Mouse (Mus musculus) forebrain, embryonic 11.5 days (tissue): ENCODE results near the gene Nfam1. TPM values are rescaled to one million over a fixed set of nuclear protein-coding genes. Genes with fewer than 3 reads are reported as not detected.

ENCODE experiments used
- ATAC-seq: fragments of 200-750 bp; cut with Nextera tagmentation; replicated peaks from 2 replicates; pipeline ENCODE4 v1.8.0; 2017; ENCODE audit warnings: moderate TSS enrichment; ENCODE audit not compliant: low FRiP score
- DNase-seq: peaks from one replicate; pipeline ENCODE4 v3.0.0-alpha.2; 2017; ENCODE audit warnings: low spot score
- H3K27ac ChIP-seq: fragments of 300-500 bp; sonication (generic); 2 replicates; pipeline ENCODE4 v1.5.1; 2014; ENCODE audit warnings: low read depth, low read length
- H3K27me3 ChIP-seq: fragments of 300-500 bp; sonication (generic); 2 replicates; pipeline ENCODE4 v1.6.1; 2014; ENCODE audit warnings: mild to moderate bottlenecking, low read length, mixed read lengths; ENCODE audit not compliant: control insufficient read depth, insufficient read depth
- H3K36me3 ChIP-seq: fragments of 300-500 bp; sonication (generic); 2 replicates; pipeline ENCODE4 v1.6.1; 2014; ENCODE audit warnings: mild to moderate bottlenecking, low read length, moderate library complexity, mixed read lengths; ENCODE audit not compliant: control insufficient read depth, insufficient read depth
- H3K4me1 ChIP-seq: fragments of 300-500 bp; sonication (generic); replicated peaks from 2 replicates; pipeline ENCODE4 v1.6.1; 2014; ENCODE audit warnings: low read length, mixed read lengths; ENCODE audit not compliant: control insufficient read depth, insufficient read depth
- H3K4me2 ChIP-seq: fragments of 300-500 bp; sonication (generic); 2 replicates; pipeline ENCODE4 v1.6.1; 2014; ENCODE audit warnings: low read depth, mild to moderate bottlenecking, low read length, moderate library complexity, mixed read lengths; ENCODE audit not compliant: severe bottlenecking
- H3K4me3 ChIP-seq: fragments of 300-500 bp; sonication (generic); 2 replicates; pipeline ENCODE4 v1.5.1; 2014; ENCODE audit warnings: low read depth, low read length
- H3K9ac ChIP-seq: fragments of 300-500 bp; sonication (generic); 2 replicates; pipeline ENCODE4 v1.6.1; 2014; ENCODE audit warnings: low read length
- H3K9me3 ChIP-seq: fragments of 300-500 bp; sonication (generic); 2 replicates; pipeline ENCODE4 v1.6.1; 2016; ENCODE audit warnings: low read length, mixed read lengths; ENCODE audit not compliant: control insufficient read depth
- WGBS: fragments of 180-500 bp; shearing (Covaris S2); extraction: QIAGEN DNeasy Blood & Tissue Kit; methylation state at CpG from one replicate; pipeline ENCODE4 v1.1.7; 2014; 5-methylcytosine and 5-hydroxymethylcytosine counted together
- polyA plus RNA-seq: library from polyadenylated mRNA; unstranded; fragments of >200 nt; fragmentation: Nextera tagmentation; extraction: Ambion mirVana; gene quantifications from 2 replicates; pipeline ENCODE4 v1.2.1, GENCODE M21; 2014

Gene Nfam1
- polyA plus RNA-seq, 1 experiment from 2014 or later, result 1.7 TPM

DNA sequence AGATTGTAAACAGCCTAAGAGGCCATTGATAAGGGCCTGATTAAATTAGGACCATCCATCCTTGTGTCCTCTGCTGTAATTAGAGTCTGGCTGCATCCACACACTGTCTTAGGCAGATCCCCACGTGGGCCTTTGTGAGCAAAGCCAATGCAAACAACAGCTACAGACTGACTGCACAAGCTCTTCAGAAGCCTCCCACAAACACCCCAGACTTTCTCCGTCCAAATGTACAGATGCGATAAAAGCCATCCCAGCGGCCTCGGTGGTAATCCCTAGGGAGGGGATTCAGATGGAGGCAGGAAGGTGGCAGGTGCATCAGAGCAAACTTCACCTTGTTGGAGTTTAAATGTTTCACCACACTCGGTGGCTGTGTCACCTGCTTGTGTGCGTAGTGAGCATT, 37.9 kb downstream of the Nfam1 start:
- H3K9me3 ChIP-seq, result no peaks in the 10 kb centered on the region
- H3K4me1 ChIP-seq, result peaks cover 7% of the 10 kb centered on the region; the same call in 1 of the 2 replicates
- ATAC-seq (no peak), DNase-seq (no peak)
- no peak overlapping the region for H3K4me3 ChIP-seq
- no peak overlapping the region for H3K4me2 ChIP-seq
- peaks cover 2% of the 10 kb centered on the region for H3K27me3 ChIP-seq
- H3K36me3 ChIP-seq, result no peaks in the 10 kb centered on the region
- H3K27ac ChIP-seq, result no peak overlapping the region
- H3K9ac ChIP-seq, result no peak overlapping the region
- 50% methylated on average over 7 of the region's 7 CpGs for WGBS

DNA sequence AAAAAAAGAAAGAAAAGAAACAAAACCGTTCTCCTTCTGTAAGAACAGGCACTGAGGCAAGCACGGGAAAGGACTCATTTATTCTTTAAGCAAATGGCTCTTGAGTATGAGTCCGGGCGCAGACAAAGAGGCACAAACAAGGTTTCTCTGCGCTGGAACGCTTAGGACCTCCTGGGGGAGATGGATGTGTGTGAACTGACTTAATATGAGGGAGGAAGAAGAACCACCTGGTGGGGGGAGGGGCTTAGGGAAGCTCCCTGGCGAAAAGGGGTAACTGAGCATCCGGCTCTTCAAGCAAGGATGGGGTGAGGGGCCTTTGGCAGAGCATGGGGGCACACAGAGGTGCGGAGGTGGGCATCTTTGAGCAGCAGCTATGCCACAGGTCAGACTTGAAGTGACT, 40.2 kb downstream of the Nfam1 start:
- Histone ChIP-seq H3K4me1 (peaks cover 23% of the 10 kb centered on the region), H3K4me2 (no peak overlapping the region), H3K9ac (no peak overlapping the region), H3K9me3 (no peaks in the 10 kb centered on the region), H3K36me3 (no peaks in the 10 kb centered on the region), H3K4me3 (no peak overlapping the region), H3K27ac (no peak overlapping the region), H3K27me3 (peaks cover 4% of the 10 kb centered on the region; the same call in 1 of the 2 replicates)
- DNase-seq (no peak), ATAC-seq (no peak)
- 51% methylated on average over 9 of the region's 9 CpGs for WGBS

DNA sequence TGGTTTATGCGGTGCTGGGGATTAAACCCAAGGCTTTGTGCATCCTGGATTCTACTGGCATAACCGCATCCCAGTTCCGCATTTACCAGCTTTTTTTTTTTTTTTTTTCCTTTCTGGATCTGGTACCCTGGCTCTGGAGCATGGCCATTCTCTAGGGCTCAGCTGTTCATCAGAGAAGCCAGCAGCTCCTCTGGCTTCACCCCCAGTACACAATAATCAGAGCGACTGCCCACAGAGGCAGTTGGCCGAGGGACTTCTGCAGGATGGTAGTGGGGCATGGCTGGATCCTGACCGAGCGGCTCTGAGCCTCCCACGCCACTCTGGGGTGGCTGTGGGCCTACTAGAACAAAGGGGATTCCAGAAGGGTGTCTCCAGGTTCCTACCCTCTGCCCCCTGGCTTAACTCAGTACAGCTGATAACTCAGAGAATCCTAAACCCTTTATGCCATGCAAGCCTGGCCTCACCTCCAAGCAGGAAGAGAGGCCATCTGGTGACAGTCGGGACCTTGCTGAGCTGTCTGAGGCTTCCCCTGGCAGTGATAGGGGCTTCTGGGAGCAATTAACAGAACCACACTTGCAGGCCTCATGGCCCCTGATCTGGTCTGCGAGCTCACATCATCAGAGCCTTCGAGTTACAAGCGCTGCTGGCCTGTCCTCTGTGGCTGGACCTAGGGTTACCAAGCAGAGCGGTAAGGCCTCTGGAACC, 40.9 kb downstream of the Nfam1 start:
- H3K4me2 ChIP-seq, result no peak overlapping the region
- no peak overlapping the region for H3K27ac ChIP-seq
- ATAC-seq (no peak), DNase-seq (no peak)
- no peak overlapping the region for H3K9ac ChIP-seq
- peaks cover 25% of the 10 kb centered on the region for H3K4me1 ChIP-seq
- H3K27me3 ChIP-seq, result peaks cover 4% of the 10 kb centered on the region; the same call in 1 of the 2 replicates
- no peaks in the 10 kb centered on the region for H3K9me3 ChIP-seq
- H3K4me3 ChIP-seq, result no peak overlapping the region
- 76% methylated on average over 13 of the region's 13 CpGs for WGBS
- H3K36me3 ChIP-seq, result no peaks in the 10 kb centered on the region

DNA sequence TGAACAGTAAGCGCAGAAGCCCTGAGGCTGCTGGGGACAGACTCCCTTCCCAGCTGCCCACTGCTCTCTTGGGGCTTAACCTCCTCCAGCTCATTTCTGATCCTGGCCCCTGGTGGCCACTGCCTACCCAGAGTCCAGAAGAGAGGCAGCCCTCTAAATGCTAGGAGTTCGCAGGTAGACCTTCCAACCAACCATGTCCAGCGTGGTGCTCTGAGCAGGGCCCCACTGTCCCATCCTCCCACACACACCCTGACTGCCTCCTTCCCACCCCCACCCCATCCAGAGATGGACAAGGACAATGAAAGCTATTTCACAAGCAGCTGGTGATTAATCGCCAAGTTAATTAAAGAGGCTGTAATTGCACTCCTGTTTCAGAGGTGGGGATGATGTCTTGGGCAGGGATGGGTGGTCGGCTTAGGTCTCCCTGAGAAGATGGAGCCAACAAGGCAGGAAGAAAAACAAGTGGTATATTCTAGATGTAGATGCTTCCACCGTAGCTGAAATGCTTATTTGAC, 43.9 kb downstream of the Nfam1 start:
- H3K36me3 ChIP-seq, result no peaks in the 10 kb centered on the region
- ATAC-seq, result no peak
- H3K4me2 ChIP-seq, result 0 out of 2 replicates have a peak overlapping the region, but pooled peaks have one; percentile 2
- DNase-seq, result no peak
- H3K9ac ChIP-seq, result no peak overlapping the region
- H3K27me3 ChIP-seq, result peaks cover 21% of the 10 kb centered on the region
- peak overlapping the region; percentile 43; the same call in 1 of the 2 replicates for H3K27ac ChIP-seq
- H3K4me3 ChIP-seq, result no peak overlapping the region
- H3K9me3 ChIP-seq, result no peaks in the 10 kb centered on the region
- 54% methylated on average over 6 of the region's 6 CpGs for WGBS
- H3K4me1 ChIP-seq, result peaks cover 33% of the 10 kb centered on the region

DNA sequence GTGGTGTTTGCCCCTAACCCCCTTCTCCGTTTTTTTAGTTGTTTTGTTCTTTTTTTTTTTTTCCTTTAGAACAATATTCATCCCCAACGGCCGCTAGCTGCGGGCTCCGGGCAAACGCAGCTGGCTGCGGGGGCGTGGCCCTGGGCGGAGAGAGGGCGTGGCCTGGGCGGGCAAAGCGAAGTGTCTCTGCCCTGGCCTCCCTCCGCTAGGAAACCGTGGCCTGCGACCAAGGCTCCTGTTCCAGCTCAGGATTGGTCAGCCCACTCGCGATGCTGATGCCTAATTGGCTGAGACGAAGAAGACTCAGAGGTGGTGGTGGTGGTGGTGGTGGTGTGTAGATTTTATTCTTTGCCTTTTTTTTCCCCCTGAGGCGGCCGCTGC, 45.4 kb downstream of the Nfam1 start, which contains the start of gene Tcf20:
TSS of gene Tcf20 (minus strand) at position 141 of the 381 bp plus-strand sequence.
- Histone ChIP-seq H3K9ac (peak within 1 kb of the TSS; percentile 55), H3K4me1 (peaks cover 44% of the 10 kb centered on the region), H3K36me3 (no peaks in the 10 kb centered on the region), H3K27me3 (peaks cover 21% of the 10 kb centered on the region), H3K4me3 (peak within 1 kb of the TSS; percentile 43), H3K9me3 (no peaks in the 10 kb centered on the region), H3K27ac (0 out of 2 replicates have a peak within 1 kb of the TSS, but pooled peaks have one; percentile 53), H3K4me2 (peak within 1 kb of the TSS; percentile 88)
- ATAC-seq (peak; percentile 84), DNase-seq (peak; percentile 96)
- 0% methylated on average over 20 of the region's 20 CpGs for WGBS

DNA sequence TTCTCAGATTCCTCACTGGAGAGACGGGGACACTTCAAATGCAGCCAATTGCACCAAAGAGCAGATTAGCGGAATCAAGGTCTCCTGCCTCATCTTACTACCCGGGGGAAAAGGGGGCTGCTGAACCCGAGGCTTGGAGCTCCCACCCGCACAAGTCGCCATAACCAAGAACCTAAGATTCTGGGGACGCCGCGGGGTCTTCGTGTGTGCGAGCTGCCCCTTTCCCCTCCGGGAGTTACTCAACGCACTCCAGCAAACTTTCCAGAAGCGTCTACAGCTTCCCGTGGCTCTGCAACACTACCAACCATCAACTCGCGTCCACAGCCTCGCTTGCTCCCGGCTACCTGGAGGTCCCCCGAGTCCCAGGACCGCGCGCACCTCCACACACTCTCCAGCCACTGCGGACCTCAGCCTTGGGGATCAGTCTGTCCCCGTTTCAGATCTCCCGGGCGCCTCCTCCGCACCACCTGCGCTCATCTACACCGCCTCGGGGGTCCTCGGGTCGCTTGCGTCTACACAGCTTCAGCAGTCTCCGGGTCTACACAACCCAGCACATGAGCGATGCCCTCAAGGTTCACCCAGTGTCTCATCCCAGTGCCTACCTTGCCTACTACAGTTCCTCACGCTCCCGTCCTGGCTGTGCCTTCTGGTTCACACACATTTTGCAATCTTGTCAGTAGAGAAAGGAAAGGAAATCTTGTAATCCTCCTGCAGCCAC, 45.9 kb downstream of the Nfam1 start:
- under 1% methylated on average over 38 of the region's 38 CpGs for WGBS
- peak; percentile 68 for DNase-seq
- Histone ChIP-seq H3K4me1 (peaks cover 47% of the 10 kb centered on the region), H3K36me3 (no peaks in the 10 kb centered on the region), H3K9ac (peak overlapping the region; percentile 55), H3K27me3 (peaks cover 21% of the 10 kb centered on the region), H3K27ac (no peak overlapping the region), H3K4me3 (peak overlapping the region; percentile 43), H3K4me2 (peak overlapping the region; percentile 88), H3K9me3 (no peaks in the 10 kb centered on the region)
- ATAC-seq, result peak; percentile 19; the same call in 1 of the 2 replicates

DNA sequence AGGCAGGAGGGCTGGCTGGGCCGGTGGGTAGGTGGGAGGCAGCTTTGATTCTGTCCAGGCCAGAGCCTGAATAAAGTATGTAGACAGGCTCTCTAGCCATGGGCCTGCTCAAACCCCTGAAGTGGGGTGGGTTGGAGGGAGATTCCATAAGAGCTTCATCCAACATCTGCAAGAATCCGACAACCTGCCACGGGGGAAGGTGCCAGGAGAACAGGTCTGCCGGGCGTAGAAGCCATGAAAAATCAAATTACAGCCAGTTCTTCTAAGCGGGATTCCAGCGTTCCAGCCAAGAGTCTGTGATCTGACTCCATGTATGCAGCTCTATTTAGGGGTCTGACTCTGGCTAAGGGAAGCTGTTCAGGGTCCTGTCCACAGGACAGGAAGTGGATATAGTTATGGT, 48.5 kb downstream of the Nfam1 start:
- Histone ChIP-seq H3K9me3 (no peaks in the 10 kb centered on the region; the same call in 1 of the 2 replicates), H3K4me3 (no peak overlapping the region), H3K4me1 (peaks cover 50% of the 10 kb centered on the region), H3K9ac (no peak overlapping the region), H3K27ac (peak overlapping the region; percentile 87; the same call in 1 of the 2 replicates), H3K27me3 (peaks cover 19% of the 10 kb centered on the region), H3K36me3 (no peaks in the 10 kb centered on the region), H3K4me2 (peak overlapping the region; percentile 19; the same call in 1 of the 2 replicates)
- 61% methylated on average over 7 of the region's 7 CpGs for WGBS
- DNase-seq (no peak), ATAC-seq (no peak)

DNA sequence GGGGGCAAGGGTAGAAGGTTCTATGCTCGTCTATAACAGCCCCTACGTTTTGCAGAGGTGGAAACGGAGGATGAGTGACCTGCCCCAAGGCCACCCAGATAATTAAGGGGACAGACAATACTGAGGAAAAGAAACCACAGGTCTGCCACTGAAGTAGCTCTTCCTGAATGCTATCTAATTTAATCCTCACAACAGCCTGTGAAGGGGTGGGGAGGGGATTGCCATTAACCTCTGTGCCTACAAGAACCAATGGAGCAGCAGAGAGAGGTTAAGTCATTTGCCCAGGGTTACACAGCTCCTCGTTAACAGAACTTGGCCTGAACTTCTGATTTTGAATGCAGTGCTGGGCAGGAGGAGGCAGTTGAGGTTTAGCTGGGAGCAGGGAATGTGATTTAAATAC, 49.0 kb downstream of the Nfam1 start:
- Histone ChIP-seq H3K4me1 (peaks cover 46% of the 10 kb centered on the region), H3K27ac (peak overlapping the region; percentile 87), H3K27me3 (peaks cover 17% of the 10 kb centered on the region), H3K36me3 (no peaks in the 10 kb centered on the region), H3K4me2 (peak overlapping the region; percentile 30; the same call in 1 of the 2 replicates), H3K9me3 (no peaks in the 10 kb centered on the region; the same call in 1 of the 2 replicates), H3K4me3 (no peak overlapping the region), H3K9ac (0 out of 2 replicates have a peak overlapping the region, but pooled peaks have one; percentile 12)
- DNase-seq (no peak), ATAC-seq (0 out of 2 replicates have a peak, but pooled peaks have one; percentile 1)
- WGBS, result 5% methylated on average over 4 of the region's 4 CpGs
